Mouse (Mus musculus) heart, embryonic 16.5 days (tissue): ENCODE data around the gene Rmi1. TPM values are rescaled to one million over a fixed set of nuclear protein-coding genes. Genes with fewer than 3 reads are reported as not detected.
"Not testable (repeated sequence)": the region's sequence is repeated elsewhere in the genome, so short reads cannot be mapped to it uniquely, and the experiment has no call there.

ENCODE experiments used
- ATAC-seq: fragments of 200-750 bp; cut with Nextera tagmentation; replicated peaks from 2 replicates; pipeline ENCODE4 v1.8.0; 2017; ENCODE audit warnings: moderate number of reproducible peaks; ENCODE audit not compliant: insufficient read depth, low FRiP score; ENCODE audit errors: extremely low read depth
- H3K27ac ChIP-seq: fragments of 300-500 bp; sonication (generic); 2 replicates; pipeline ENCODE4 v1.5.1; 2014; ENCODE audit warnings: mild to moderate bottlenecking, low read length, control low read depth, moderate library complexity
- H3K27me3 ChIP-seq: fragments of 300-500 bp; sonication (generic); 2 replicates; pipeline ENCODE4 v1.6.1; 2014; ENCODE audit warnings: low read length, mixed read lengths; ENCODE audit not compliant: control insufficient read depth, insufficient read depth
- H3K36me3 ChIP-seq: fragments of 300-500 bp; sonication (generic); 2 replicates; pipeline ENCODE4 v1.6.1; 2014; ENCODE audit not compliant: control insufficient read depth, insufficient read depth
- H3K4me1 ChIP-seq: fragments of 300-500 bp; sonication (generic); 2 replicates; pipeline ENCODE4 v1.6.1; 2014; ENCODE audit warnings: low read length, mixed read lengths; ENCODE audit not compliant: control insufficient read depth, insufficient read depth
- H3K4me2 ChIP-seq: fragments of 300-500 bp; sonication (generic); 2 replicates; pipeline ENCODE4 v1.6.1; 2014; ENCODE audit warnings: low read depth, mild to moderate bottlenecking, control low read depth, low read length
- H3K4me3 ChIP-seq: fragments of 300-500 bp; sonication (generic); 2 replicates; pipeline ENCODE4 v1.5.1; 2014; ENCODE audit warnings: mild to moderate bottlenecking, control low read depth, low read length
- H3K9ac ChIP-seq: fragments of 300-500 bp; sonication (generic); 2 replicates; pipeline ENCODE4 v1.6.1; 2014; ENCODE audit warnings: low read length, control low read depth
- H3K9me3 ChIP-seq: fragments of 300-500 bp; sonication (generic); replicated peaks from 2 replicates; pipeline ENCODE4 v1.6.1; 2016; ENCODE audit warnings: low read length; ENCODE audit not compliant: control insufficient read depth
- WGBS: fragments of 180-500 bp; shearing (Covaris S2); extraction: QIAGEN DNeasy Blood & Tissue Kit; methylation state at CpG from one replicate; pipeline ENCODE4 v1.1.7; 2014; 5-methylcytosine and 5-hydroxymethylcytosine counted together
- polyA plus RNA-seq: library from polyadenylated mRNA; unstranded; fragments of >200 nt; fragmentation: Nextera tagmentation; extraction: Ambion mirVana; gene quantifications from 2 replicates; pipeline ENCODE4 v1.2.1, GENCODE M21; 2015

Rmi1 gene
- polyA plus RNA-seq, 1 experiment from 2014 or later, result 21.9 TPM

GRCm38 (mm10) chr13:58389324-58389951 lies 12.6 kb upstream of the Rmi1 start:
- Histone ChIP-seq H3K27ac (no peak overlapping the region), H3K4me3 (no peak overlapping the region), H3K9ac (no peak overlapping the region), H3K36me3 (peaks cover 25% of the 10 kb centered on the region), H3K4me2 (no peak overlapping the region), H3K4me1 (peaks cover 8% of the 10 kb centered on the region; the same call in 1 of the 2 replicates), H3K9me3 (no peaks in the 10 kb centered on the region), H3K27me3 (no peaks in the 10 kb centered on the region)
- WGBS, result 82% methylated on average over 2 of the region's 2 CpGs
- ATAC-seq, result no peak

GRCm38 (mm10) chr13:58394392-58394791 lies 7.7 kb upstream of the Rmi1 start:
- 79% methylated on average over 11 of the region's 11 CpGs for WGBS
- not testable (repeated sequence) for H3K9me3 ChIP-seq, H3K4me1 ChIP-seq, ATAC-seq, H3K27me3 ChIP-seq, H3K4me2 ChIP-seq, H3K27ac ChIP-seq, H3K9ac ChIP-seq, H3K4me3 ChIP-seq
- peaks cover 52% of the 10 kb centered on the region for H3K36me3 ChIP-seq

- Histone ChIP-seq H3K9me3 (no peaks in the 10 kb centered on the region), H3K9ac (no peak overlapping the region), H3K27me3 (no peaks in the 10 kb centered on the region), H3K4me1 (peaks cover 7% of the 10 kb centered on the region), H3K27ac (no peak overlapping the region), H3K36me3 (peaks cover 37% of the 10 kb centered on the region), H3K4me3 (no peak overlapping the region), H3K4me2 (no peak overlapping the region)
- no peak for ATAC-seq
- 89% methylated on average over 13 of the region's 13 CpGs for WGBS
These were observed 4.4 kb upstream of the Rmi1 start for GRCm38 (mm10) chr13:58397651-58398050.

- ATAC-seq, result no peak
- H3K27ac ChIP-seq, result peak overlapping the region; percentile 99
These were observed 1.5 kb upstream of the Rmi1 start for GRCm38 (mm10) chr13:58400576-58400975.

GRCm38 (mm10) chr13:58401135-58402002 lies 679 bp upstream of the Rmi1 start:
- peak overlapping the region; percentile 99 for H3K27ac ChIP-seq
- H3K4me1 ChIP-seq, result peaks cover 13% of the 10 kb centered on the region
- peak overlapping the region; percentile 89 for H3K4me2 ChIP-seq
- ATAC-seq, result peak; percentile 20
- no peaks in the 10 kb centered on the region for H3K9me3 ChIP-seq
- H3K27me3 ChIP-seq, result no peaks in the 10 kb centered on the region
- peak overlapping the region; percentile 100 for H3K9ac ChIP-seq
- peaks cover 12% of the 10 kb centered on the region for H3K36me3 ChIP-seq
- under 1% methylated on average over 64 of the region's 100 CpGs for WGBS
- peak overlapping the region; percentile 99 for H3K4me3 ChIP-seq

More at GRCm38 (mm10) chr13:58400576-58400975, 1.5 kb upstream of the Rmi1 start:
- Histone ChIP-seq H3K9ac (peak overlapping the region; percentile 100), H3K4me1 (peaks cover 13% of the 10 kb centered on the region), H3K9me3 (no peaks in the 10 kb centered on the region), H3K36me3 (peaks cover 18% of the 10 kb centered on the region), H3K4me2 (peak overlapping the region; percentile 89), H3K4me3 (peak overlapping the region; percentile 99), H3K27me3 (no peaks in the 10 kb centered on the region)
- under 1% methylated on average over 11 of the region's 11 CpGs for WGBS

- Histone ChIP-seq H3K36me3 (peaks cover 7% of the 10 kb centered on the region), H3K27me3 (no peaks in the 10 kb centered on the region), H3K9ac (peak overlapping the region; percentile 100), H3K9me3 (no peaks in the 10 kb centered on the region), H3K4me3 (peak overlapping the region; percentile 99), H3K27ac (peak overlapping the region; percentile 99), H3K4me1 (peaks cover 11% of the 10 kb centered on the region), H3K4me2 (peak overlapping the region; percentile 64)
- ATAC-seq, result peak; percentile 76
- WGBS, result under 1% methylated on average over 27 of the region's 48 CpGs
These were observed 679 bp downstream of the Rmi1 start for GRCm38 (mm10) chr13:58402744-58403110.

- H3K36me3 ChIP-seq, ATAC-seq, H3K27me3 ChIP-seq, H3K9me3 ChIP-seq: not testable (repeated sequence)
- peak within 1 kb of the TSS; percentile 64 for H3K4me2 ChIP-seq
- peak within 1 kb of the TSS; percentile 99 for H3K4me3 ChIP-seq
- WGBS, result 7% methylated on average over 16 of the region's 17 CpGs
- H3K4me1 ChIP-seq, result peaks cover 11% of the 10 kb centered on the region
- H3K27ac ChIP-seq, result peak within 1 kb of the TSS; percentile 99
- peak within 1 kb of the TSS; percentile 100 for H3K9ac ChIP-seq
These were observed 1.2 kb downstream of the Rmi1 start, which contains the start of gene Hnrnpk for GRCm38 (mm10) chr13:58403243-58403642. Gene Hnrnpk, minus strand, starts transcription at chr13:58403343.

- H3K36me3 ChIP-seq, result peaks cover 29% of the 10 kb centered on the region
- H3K4me3 ChIP-seq, result no peak overlapping the region
- ATAC-seq, result no peak
- H3K9ac ChIP-seq, result no peak overlapping the region
- H3K4me1 ChIP-seq, result peaks cover 3% of the 10 kb centered on the region; the same call in 1 of the 2 replicates
- H3K27ac ChIP-seq, result no peak overlapping the region
- 87% methylated on average over 4 of the region's 4 CpGs for WGBS
- H3K9me3 ChIP-seq, result peaks cover 10% of the 10 kb centered on the region
- H3K27me3 ChIP-seq, result no peaks in the 10 kb centered on the region
- H3K4me2 ChIP-seq, result no peak overlapping the region
These were observed 9.0 kb downstream of the Rmi1 start for GRCm38 (mm10) chr13:58411073-58411472.

GRCm38 (mm10) chr13:58415374-58415773 lies 13.3 kb downstream of the Rmi1 start:
- no peak overlapping the region for H3K27ac ChIP-seq
- H3K4me3 ChIP-seq, result no peak overlapping the region
- H3K9ac ChIP-seq, result no peak overlapping the region
- peaks cover 10% of the 10 kb centered on the region for H3K9me3 ChIP-seq
- ATAC-seq, result no peak
- no peak overlapping the region for H3K4me2 ChIP-seq
- WGBS, result 66% methylated on average over 6 of the region's 6 CpGs
- H3K27me3 ChIP-seq, result no peaks in the 10 kb centered on the region
- peaks cover 3% of the 10 kb centered on the region; the same call in 1 of the 2 replicates for H3K4me1 ChIP-seq
- peaks cover 18% of the 10 kb centered on the region for H3K36me3 ChIP-seq
